Mouse (Mus musculus): ENCODE results near the gene Megf8. TPM values are rescaled to one million over a fixed set of nuclear protein-coding genes. Genes with fewer than 3 reads are reported as not detected.

The Megf8 gene
- polyA plus RNA-seq, 1 experiment: 41.0 TPM

GRCm38 (mm10) chr7:25282731-25283211, 34.2 kb upstream of the Megf8 start:
- H3K36me3 ChIP-seq (ENCODE audit: control insufficient read depth, insufficient read depth): peaks cover 7% of the 10 kb centered on the region
- peak overlapping the region; percentile 62 for H3ac ChIP-seq (ENCODE audit: control insufficient read depth, insufficient read length)
- peak overlapping the region; percentile 37 for H3K4me3 ChIP-seq
- H3K79me2 ChIP-seq (ENCODE audit: control insufficient read depth, insufficient read depth): peaks cover 21% of the 10 kb centered on the region
- H3K27me3 ChIP-seq (ENCODE audit: control insufficient read depth, insufficient read depth, insufficient read length): no peaks in the 10 kb centered on the region
- TF ChIP-seq SRF (IDR thresholded peaks at IDR 0.05; ENCODE audit: control insufficient read depth, insufficient read length, low read depth) (no peak), USF1 (IDR thresholded peaks at IDR 0.05; ENCODE audit: low read depth) (no peak), TCF3 (IDR thresholded peaks at IDR 0.05; ENCODE audit: insufficient read length, low read depth) (no peak), POLR2AphosphoS2 (IDR thresholded peaks at IDR 0.05; ENCODE audit: insufficient read length, low read depth) (no peak), TCF12 (IDR thresholded peaks at IDR 0.05; ENCODE audit: insufficient read depth, poor library complexity, severe bottlenecking) (no peak), MYOG (IDR thresholded peaks at IDR 0.05; ENCODE audit: control insufficient read depth in 1 of 3, insufficient read depth in 1 of 3, insufficient read length in 2 of 3, low read depth in 2 of 3) (no peak), REST (IDR thresholded peaks at IDR 0.05; ENCODE audit: insufficient read depth, insufficient read length) (no peak), CEBPB (IDR thresholded peaks at IDR 0.05; ENCODE audit: insufficient read depth, poor library complexity, severe bottlenecking) (no peak), MAX (IDR thresholded peaks at IDR 0.05; ENCODE audit: low read depth) (no peak), POLR2A (IDR thresholded peaks at IDR 0.05; ENCODE audit: insufficient read length, low read depth) (no peak), E2F4 (IDR thresholded peaks at IDR 0.05; ENCODE audit: insufficient read depth) (no peak), MYOD1 (IDR thresholded peaks at IDR 0.05; ENCODE audit: control insufficient read depth in 1 of 3, insufficient read length in 2 of 3, low read depth in 2 of 3) (no peak)
- peak overlapping the region; percentile 87 for H3K4me2 ChIP-seq (ENCODE audit: low read depth)

GRCm38 (mm10) chr7:25283637-25284036, 33.3 kb upstream of the Megf8 start:
- Histone ChIP-seq H3K4me3 (peak overlapping the region; percentile 37), H3K27me3 (ENCODE audit: control insufficient read depth, insufficient read depth, insufficient read length) (no peaks in the 10 kb centered on the region), H3K36me3 (ENCODE audit: control insufficient read depth, insufficient read depth) (peaks cover 7% of the 10 kb centered on the region), H3K79me2 (ENCODE audit: control insufficient read depth, insufficient read depth) (peaks cover 21% of the 10 kb centered on the region), H3ac (ENCODE audit: control insufficient read depth, insufficient read length) (peak overlapping the region; percentile 62), H3K4me2 (ENCODE audit: low read depth) (peak overlapping the region; percentile 87)
- no peak for TF ChIP-seq E2F4 (IDR thresholded peaks at IDR 0.05; ENCODE audit: insufficient read depth)
- no peak for TF ChIP-seq MYOD1 (IDR thresholded peaks at IDR 0.05; ENCODE audit: control insufficient read depth in 1 of 3, insufficient read length in 2 of 3, low read depth in 2 of 3)
- TF ChIP-seq REST (IDR thresholded peaks at IDR 0.05; ENCODE audit: insufficient read depth, insufficient read length): no peak
- TF ChIP-seq USF1 (IDR thresholded peaks at IDR 0.05; ENCODE audit: low read depth): no peak
- TF ChIP-seq MYOG (IDR thresholded peaks at IDR 0.05; ENCODE audit: control insufficient read depth in 1 of 3, insufficient read depth in 1 of 3, insufficient read length in 2 of 3, low read depth in 2 of 3): no peak
- TF ChIP-seq TCF12 (IDR thresholded peaks at IDR 0.05; ENCODE audit: insufficient read depth, poor library complexity, severe bottlenecking): no peak
- TF ChIP-seq TCF3 (IDR thresholded peaks at IDR 0.05; ENCODE audit: insufficient read length, low read depth): no peak
- no peak for TF ChIP-seq POLR2AphosphoS2 (IDR thresholded peaks at IDR 0.05; ENCODE audit: insufficient read length, low read depth)
- TF ChIP-seq MAX (IDR thresholded peaks at IDR 0.05; ENCODE audit: low read depth): no peak
- TF ChIP-seq SRF (IDR thresholded peaks at IDR 0.05; ENCODE audit: control insufficient read depth, insufficient read length, low read depth): no peak
- no peak for TF ChIP-seq CEBPB (IDR thresholded peaks at IDR 0.05; ENCODE audit: insufficient read depth, poor library complexity, severe bottlenecking)
- no peak for TF ChIP-seq POLR2A (IDR thresholded peaks at IDR 0.05; ENCODE audit: insufficient read length, low read depth)

- H3K4me3 ChIP-seq: peak overlapping the region; percentile 37
- TF ChIP-seq MYOG (IDR thresholded peaks at IDR 0.05; ENCODE audit: control insufficient read depth in 1 of 3, insufficient read depth in 1 of 3, insufficient read length in 2 of 3, low read depth in 2 of 3) (no peak), TCF3 (IDR thresholded peaks at IDR 0.05; ENCODE audit: insufficient read length, low read depth) (no peak)
- no peak overlapping the region for H3ac ChIP-seq (ENCODE audit: control insufficient read depth, insufficient read length)
- no peaks in the 10 kb centered on the region for H3K27me3 ChIP-seq (ENCODE audit: control insufficient read depth, insufficient read depth, insufficient read length)
- H3K36me3 ChIP-seq (ENCODE audit: control insufficient read depth, insufficient read depth): peaks cover 7% of the 10 kb centered on the region
- peak overlapping the region; percentile 87 for H3K4me2 ChIP-seq (ENCODE audit: low read depth)
- peaks cover 21% of the 10 kb centered on the region for H3K79me2 ChIP-seq (ENCODE audit: control insufficient read depth, insufficient read depth)
Measured at GRCm38 (mm10) chr7:25284171-25284570, 32.8 kb upstream of the Megf8 start.

- peaks cover 13% of the 10 kb centered on the region for H3K36me3 ChIP-seq (ENCODE audit: control insufficient read depth, insufficient read depth)
Measured at GRCm38 (mm10) chr7:25284766-25285165, 32.2 kb upstream of the Megf8 start.

GRCm38 (mm10) chr7:25285511-25286238, 31.3 kb upstream of the Megf8 start:
- Histone ChIP-seq H3K4me2 (ENCODE audit: low read depth) (no peak overlapping the region), H3K27me3 (ENCODE audit: control insufficient read depth, insufficient read depth, insufficient read length) (no peaks in the 10 kb centered on the region), H3K79me2 (ENCODE audit: control insufficient read depth, insufficient read depth) (peaks cover 18% of the 10 kb centered on the region), H3ac (ENCODE audit: control insufficient read depth, insufficient read length) (no peak overlapping the region), H3K4me3 (no peak overlapping the region), H3K36me3 (ENCODE audit: control insufficient read depth, insufficient read depth) (peaks cover 16% of the 10 kb centered on the region)
- TF ChIP-seq USF1 (IDR thresholded peaks at IDR 0.05; ENCODE audit: low read depth) (no peak), E2F4 (IDR thresholded peaks at IDR 0.05; ENCODE audit: insufficient read depth) (no peak), TCF12 (IDR thresholded peaks at IDR 0.05; ENCODE audit: insufficient read depth, poor library complexity, severe bottlenecking) (no peak), MYOG (IDR thresholded peaks at IDR 0.05; ENCODE audit: control insufficient read depth in 1 of 3, insufficient read depth in 1 of 3, insufficient read length in 2 of 3, low read depth in 2 of 3) (no peak), CEBPB (IDR thresholded peaks at IDR 0.05; ENCODE audit: insufficient read depth, poor library complexity, severe bottlenecking) (no peak)

More at GRCm38 (mm10) chr7:25284766-25285165, 32.2 kb upstream of the Megf8 start:
- Histone ChIP-seq H3K4me3 (no peak overlapping the region), H3K4me2 (ENCODE audit: low read depth) (no peak overlapping the region), H3K79me2 (ENCODE audit: control insufficient read depth, insufficient read depth) (peaks cover 21% of the 10 kb centered on the region), H3ac (ENCODE audit: control insufficient read depth, insufficient read length) (no peak overlapping the region), H3K27me3 (ENCODE audit: control insufficient read depth, insufficient read depth, insufficient read length) (no peaks in the 10 kb centered on the region)
- no peak for TF ChIP-seq MYOD1 (IDR thresholded peaks at IDR 0.05; ENCODE audit: control insufficient read depth in 1 of 3, insufficient read length in 2 of 3, low read depth in 2 of 3)
- no peak for TF ChIP-seq TCF12 (IDR thresholded peaks at IDR 0.05; ENCODE audit: insufficient read depth, poor library complexity, severe bottlenecking)
- TF ChIP-seq POLR2AphosphoS2 (IDR thresholded peaks at IDR 0.05; ENCODE audit: insufficient read length, low read depth): peak; percentile 20
- no peak for TF ChIP-seq MAX (IDR thresholded peaks at IDR 0.05; ENCODE audit: low read depth)
- TF ChIP-seq POLR2A (IDR thresholded peaks at IDR 0.05; ENCODE audit: insufficient read length, low read depth): no peak
